Mouse (Mus musculus): ENCODE measurements at regions not wholly inside any gene's neighbourhood (a gene's known extent, or its start where the extent isn't known, plus 50 kb on each side); places are given as distances from the start of the nearest gene placed in this dataset.

DNA sequence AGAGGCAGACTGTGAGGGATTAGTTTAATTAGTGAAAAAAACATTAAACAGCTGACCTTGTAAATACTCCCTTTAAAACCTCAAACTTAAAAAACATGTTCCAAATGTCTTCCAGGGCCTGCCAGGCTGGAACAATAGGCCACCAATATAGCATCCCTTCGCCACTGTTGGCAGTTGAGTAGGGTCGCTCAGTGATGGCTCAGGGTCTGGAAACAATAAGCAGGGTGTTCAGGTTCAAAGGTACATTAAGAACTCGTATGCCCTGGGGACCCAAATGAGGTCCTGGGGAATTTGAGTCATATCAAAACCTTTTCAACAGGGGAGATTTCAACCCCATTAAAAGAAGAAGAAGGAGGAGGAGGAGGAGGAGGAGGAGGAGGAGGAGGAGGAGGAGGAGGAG lies 51.1 kb upstream of the Gm15217 start:
- no peak overlapping the region for H3K27ac ChIP-seq (ENCODE audit: low read depth)
- no peak for TF ChIP-seq CTCF (IDR thresholded peaks at IDR 0.05; ENCODE audit: low read depth)
- ATAC-seq (ENCODE audit: insufficient read depth) (no peak), DNase-seq (no peak)
- no peaks in the 10 kb centered on the region for H3K4me1 ChIP-seq (ENCODE audit: insufficient read depth)
- no peak overlapping the region for H3K4me3 ChIP-seq (ENCODE audit: low read depth, low read length)
- H3K36me3 ChIP-seq (ENCODE audit: insufficient read depth), result no peaks in the 10 kb centered on the region
- H3K27me3 ChIP-seq (ENCODE audit: insufficient read depth, low read length), result no peaks in the 10 kb centered on the region
- no peak overlapping the region for H3K4me2 ChIP-seq
- H3K9me3 ChIP-seq (ENCODE audit: low read depth, low read length), result no peaks in the 10 kb centered on the region
- 84% methylated on average over 3 of the region's 3 CpGs for WGBS
- no peak overlapping the region for H3K9ac ChIP-seq

Measured in lung, embryonic 14.5 days (tissue).